Mouse (Mus musculus): ENCODE data around the gene Klhl5.

The Klhl5 gene

DNA sequence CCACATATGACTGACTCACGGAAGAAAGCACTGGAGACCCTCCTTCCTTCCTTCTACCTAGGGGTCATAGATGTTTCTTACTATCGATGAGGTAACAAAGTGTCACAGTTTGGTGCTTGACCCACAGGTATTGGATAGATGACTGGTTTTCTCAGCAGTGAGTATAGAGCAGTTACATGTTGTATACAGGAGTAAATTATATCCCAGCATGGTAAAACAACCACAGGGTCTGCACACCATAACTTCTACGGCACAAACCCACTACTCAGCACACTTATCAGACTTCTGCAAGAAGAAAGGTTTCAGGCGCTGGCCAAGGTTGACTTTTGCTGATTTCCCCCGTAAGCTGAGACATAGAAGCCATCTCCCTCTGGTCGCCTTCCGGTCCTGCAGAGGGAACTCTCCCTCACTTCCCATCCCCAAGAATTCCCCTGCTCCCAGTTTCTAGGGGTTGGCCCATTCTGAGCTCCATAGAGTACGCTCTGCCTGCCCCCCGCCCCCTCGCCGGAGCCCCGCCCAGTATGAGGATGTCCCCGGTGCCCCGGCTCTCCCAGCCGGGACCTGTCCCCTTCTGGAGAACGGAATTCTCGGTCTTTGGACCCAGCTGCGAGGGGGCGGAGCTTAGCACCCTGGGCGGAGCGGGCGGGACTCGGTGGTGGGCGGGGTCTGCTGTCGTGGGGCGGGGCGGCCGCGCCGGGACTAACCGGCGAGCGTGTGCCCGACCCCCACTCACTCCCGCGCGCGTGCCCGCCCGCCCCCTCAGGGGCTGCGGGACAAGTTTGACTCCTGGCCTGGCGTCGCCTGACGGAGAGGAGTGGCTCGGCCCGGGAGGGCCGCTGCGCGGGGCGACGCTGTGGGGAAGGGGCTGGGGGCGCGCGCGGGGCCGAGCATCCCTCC is at the start of gene Klhl5:
TSS of gene Klhl5 (plus strand) at position 664 of the 897 bp plus-strand sequence.
- DNase-seq (ENCODE audit: low spot score) = peak; percentile 89

DNA sequence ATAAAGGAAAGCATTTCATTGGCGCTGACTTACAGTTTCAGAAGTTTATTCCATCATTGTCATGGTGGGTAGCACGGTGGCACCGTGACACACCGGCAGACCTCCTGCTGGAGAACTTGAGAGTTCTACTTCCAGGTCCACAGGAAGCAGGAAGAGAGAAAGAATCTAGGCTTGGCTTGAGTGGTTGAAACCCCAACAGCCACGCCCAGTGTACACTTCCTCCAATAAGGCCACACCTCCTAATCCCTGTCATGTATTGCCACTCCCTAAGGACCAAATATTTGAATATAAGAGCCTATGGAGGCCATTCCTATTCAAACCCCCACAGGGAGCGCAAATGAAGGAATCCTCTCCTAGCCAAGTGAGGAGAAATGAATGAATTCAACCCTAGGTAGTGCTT is 49.7 kb upstream of the Klhl5 start:
- no peak for DNase-seq (ENCODE audit: low spot score)

DNA sequence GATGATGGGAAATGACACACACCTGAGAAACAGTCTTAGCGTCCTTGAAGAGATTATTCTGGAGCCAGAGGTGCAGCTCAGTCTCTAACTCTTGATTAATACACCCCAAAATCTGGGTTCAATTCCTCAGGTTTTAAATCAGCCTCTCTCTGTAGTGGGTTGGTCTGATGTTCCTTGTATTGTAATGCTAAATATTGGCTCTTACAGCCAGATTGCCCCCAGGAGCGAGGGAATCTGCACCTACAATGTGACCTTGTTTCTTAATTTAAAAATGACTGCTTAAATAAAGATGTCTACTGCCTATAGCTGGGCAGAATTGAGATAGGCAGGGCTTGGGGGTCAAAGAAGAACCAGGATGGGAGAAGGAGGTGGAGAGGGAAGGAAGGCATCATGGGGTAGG is 47.5 kb upstream of the Klhl5 start:
- DNase-seq (ENCODE audit: low spot score) = no peak

- no peak for DNase-seq (ENCODE audit: low spot score)
These were observed 45.1 kb upstream of the Klhl5 start for GRCm38 (mm10) chr5:65062236-65062635.

DNA sequence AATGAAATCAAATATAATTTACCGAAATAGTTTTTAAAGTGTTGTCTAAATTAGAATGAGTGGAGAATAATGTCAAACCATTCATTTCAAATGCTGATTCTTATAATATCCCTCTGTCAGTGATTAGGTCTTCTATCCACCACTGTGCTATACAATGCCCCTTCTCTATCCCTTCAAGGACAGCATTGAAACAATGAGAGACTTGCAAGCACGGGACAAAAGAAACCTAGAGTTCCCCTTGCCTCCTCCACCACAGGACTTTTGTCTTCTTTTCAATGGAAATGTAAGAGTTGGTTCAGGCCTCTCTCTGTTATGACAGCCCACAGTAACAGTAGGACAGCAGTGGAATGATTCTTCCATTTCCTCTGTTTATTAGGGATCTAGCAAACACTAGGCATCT is 44.1 kb upstream of the Klhl5 start:
- DNase-seq (ENCODE audit: low spot score) = no peak

- DNase-seq (ENCODE audit: low spot score) = no peak
These were observed 39.2 kb upstream of the Klhl5 start for GRCm38 (mm10) chr5:65068166-65068565.

- DNase-seq (ENCODE audit: low spot score) = no peak
These were observed 37.5 kb upstream of the Klhl5 start for GRCm38 (mm10) chr5:65069872-65070271.

- no peak for DNase-seq (ENCODE audit: low spot score)
These were observed 35.6 kb upstream of the Klhl5 start for GRCm38 (mm10) chr5:65071689-65072118.

- no peak for DNase-seq (ENCODE audit: low spot score)
These were observed 34.1 kb upstream of the Klhl5 start for GRCm38 (mm10) chr5:65073247-65073646.

GRCm38 (mm10) chr5:65074693-65075092 is 32.6 kb upstream of the Klhl5 start:
- no peak for DNase-seq (ENCODE audit: low spot score)

- DNase-seq (ENCODE audit: low spot score) = no peak
These were observed 31.3 kb upstream of the Klhl5 start for GRCm38 (mm10) chr5:65076087-65076486.

DNA sequence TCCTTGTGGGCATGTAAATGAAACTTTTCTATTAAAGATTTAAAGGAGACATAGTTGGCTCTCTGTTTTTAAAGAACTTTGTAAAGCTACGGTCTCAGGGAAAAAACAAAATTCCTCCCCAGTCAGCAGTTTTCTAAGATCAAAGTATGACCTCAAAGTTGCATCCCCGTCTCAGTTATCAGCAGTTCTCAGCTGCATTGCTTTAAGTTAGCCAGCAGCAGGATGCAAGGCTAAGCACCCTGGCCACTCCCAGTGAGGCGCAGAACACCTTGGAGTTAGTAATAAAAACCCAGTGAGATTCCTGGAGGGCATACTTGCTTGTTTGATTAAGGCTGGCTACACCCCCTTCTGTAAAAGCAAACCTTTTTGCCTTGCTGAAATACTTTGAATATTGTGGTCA is 30.6 kb upstream of the Klhl5 start:
- DNase-seq (ENCODE audit: low spot score) = no peak

- DNase-seq (ENCODE audit: low spot score) = no peak
These were observed 29.3 kb upstream of the Klhl5 start for GRCm38 (mm10) chr5:65078081-65078480.

- DNase-seq (ENCODE audit: low spot score) = no peak
These were observed 27.5 kb upstream of the Klhl5 start for GRCm38 (mm10) chr5:65079881-65080280.

DNA sequence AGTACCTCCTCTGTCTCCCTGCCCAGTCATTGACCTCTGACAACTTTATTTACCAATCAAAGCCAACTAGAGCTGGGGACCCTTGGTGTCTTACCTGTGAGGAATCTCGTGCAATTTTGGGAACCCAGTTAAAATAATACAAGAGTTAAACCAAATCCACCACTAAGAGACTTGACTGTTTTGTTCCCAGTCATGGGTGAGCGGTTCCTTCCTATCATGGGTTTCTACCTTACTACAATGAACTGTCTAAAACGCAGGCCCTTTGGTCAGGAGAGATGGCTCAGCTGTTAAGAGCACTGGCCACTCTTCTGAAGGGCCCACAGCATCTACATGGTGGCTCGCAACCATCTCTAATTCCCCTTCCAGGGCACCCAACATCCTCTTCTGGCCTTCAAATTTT is 25.5 kb upstream of the Klhl5 start:
- DNase-seq (ENCODE audit: low spot score) = no peak

- DNase-seq (ENCODE audit: low spot score) = peak; percentile 98
These were observed 20.8 kb upstream of the Klhl5 start for GRCm38 (mm10) chr5:65086522-65086921.

DNA sequence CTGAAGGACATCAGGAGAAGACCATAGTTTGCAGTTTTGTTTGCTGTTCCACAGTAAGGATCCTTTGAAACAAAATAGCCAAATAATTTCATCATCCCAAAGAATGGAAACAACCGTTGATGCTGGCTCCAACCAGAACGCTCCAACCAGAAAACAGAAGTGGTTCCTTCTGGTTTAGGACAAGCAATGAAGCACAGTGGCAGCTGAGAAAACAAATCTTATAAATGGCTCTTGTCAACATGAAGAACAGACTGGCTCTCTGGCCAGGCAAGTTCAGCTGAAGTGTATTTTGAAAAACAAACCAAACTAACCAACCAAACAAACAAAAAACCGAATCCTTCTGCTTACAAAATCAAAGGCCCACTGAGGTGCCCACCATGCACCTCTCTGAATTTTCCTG is 17.6 kb upstream of the Klhl5 start:
- DNase-seq (ENCODE audit: low spot score) = peak; percentile 57

- DNase-seq (ENCODE audit: low spot score) = no peak
These were observed 16.0 kb upstream of the Klhl5 start for GRCm38 (mm10) chr5:65091184-65091858.

DNA sequence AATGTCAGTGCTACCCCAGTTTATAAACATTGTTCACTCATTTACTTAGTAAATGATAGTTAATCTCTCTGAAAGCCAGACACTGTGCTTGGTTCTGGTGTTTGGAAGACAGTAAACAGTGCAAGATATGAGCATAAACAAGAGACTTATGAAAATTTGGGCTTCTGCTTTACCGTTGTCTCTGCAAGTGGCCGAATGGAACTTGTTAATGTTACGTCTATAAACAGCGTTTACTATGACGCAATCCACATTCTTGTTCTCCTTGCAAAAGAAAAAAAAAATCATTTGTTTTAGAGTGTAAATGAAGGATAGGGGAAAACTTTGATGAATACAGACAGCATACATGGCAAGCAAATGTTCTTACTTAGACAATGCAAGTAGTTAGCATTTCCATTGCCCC is 15.4 kb upstream of the Klhl5 start, which contains the start of gene Tmem156:
TSS of gene Tmem156 (minus strand) at position 212 of the 400 bp plus-strand sequence.
- DNase-seq (ENCODE audit: low spot score) = peak; percentile 52

GRCm38 (mm10) chr5:65093769-65094168 is 13.6 kb upstream of the Klhl5 start:
- no peak for DNase-seq (ENCODE audit: low spot score)

DNA sequence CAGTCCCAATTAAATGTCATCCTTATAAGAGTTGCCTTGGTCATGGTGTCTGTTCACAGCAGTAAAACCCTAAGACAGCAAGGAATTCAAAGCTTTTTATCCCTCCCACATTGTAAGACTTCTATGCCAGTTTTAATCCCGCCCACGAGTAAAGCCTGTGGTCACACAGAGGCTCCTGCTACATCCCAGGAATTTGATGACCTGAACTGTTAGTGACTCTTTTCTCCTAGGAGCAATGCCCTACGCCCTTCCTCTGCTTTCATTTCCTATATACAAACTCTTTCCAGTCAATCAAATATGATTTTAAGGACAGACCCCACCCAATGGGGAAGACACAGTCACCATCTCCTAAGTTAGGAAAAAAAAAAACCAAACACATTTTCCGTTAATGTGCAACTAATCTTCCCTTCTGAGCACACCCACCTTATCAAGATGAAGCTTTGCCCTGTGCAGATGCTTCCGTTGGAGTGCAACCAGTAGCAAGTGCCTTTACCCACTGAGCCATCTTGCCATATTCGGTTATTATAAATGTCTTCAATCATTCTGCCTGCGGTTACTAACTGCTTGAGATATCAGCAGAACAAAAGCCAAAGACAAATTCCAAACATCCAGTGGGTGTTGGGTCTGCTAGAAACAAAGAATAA is 12.3 kb upstream of the Klhl5 start:
- no peak for DNase-seq (ENCODE audit: low spot score)

DNA sequence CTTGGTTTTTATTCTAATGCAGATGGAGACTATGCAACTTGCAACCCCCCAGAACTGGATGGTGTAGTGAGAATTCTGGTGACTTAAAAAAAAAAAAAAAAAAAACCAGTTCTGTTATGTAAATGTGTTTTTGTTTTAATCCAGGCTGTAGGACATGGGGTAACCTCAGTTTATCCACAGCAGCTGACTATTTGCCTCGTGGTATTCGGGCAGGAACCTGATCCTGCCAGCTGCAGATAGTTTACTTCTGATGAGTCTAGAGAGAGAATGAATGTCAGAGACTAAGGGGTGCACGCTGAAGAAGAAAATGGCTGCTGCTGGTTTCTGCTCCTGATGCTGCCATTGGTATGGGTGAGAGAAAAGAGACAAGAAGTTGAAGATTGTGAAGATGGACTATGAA is 11.3 kb upstream of the Klhl5 start:
- DNase-seq (ENCODE audit: low spot score) = peak; percentile 53

- DNase-seq (ENCODE audit: low spot score) = peak; percentile 44
These were observed 10.5 kb upstream of the Klhl5 start for GRCm38 (mm10) chr5:65096805-65097204.

All from adipocyte (in vitro differentiated cells).